Mouse (Mus musculus) myocyte (in vitro differentiated cells): ENCODE measurements around the gene Psmd5.

Experiments
- CEBPB ChIP-seq: IDR thresholded peaks from 2 replicates; pipeline ENCODE4 v1.6.1; 2011; ENCODE audit warnings: mild to moderate bottlenecking, moderate library complexity; ENCODE audit not compliant: poor library complexity, insufficient read depth, severe bottlenecking
- E2F4 ChIP-seq: IDR thresholded peaks from one replicate; pipeline ENCODE4 v1.6.1; 2011; ENCODE audit warnings: mild to moderate bottlenecking, control low read depth, moderate library complexity; ENCODE audit not compliant: insufficient read depth
- MAX ChIP-seq: IDR thresholded peaks from one replicate; pipeline ENCODE4 v1.6.1; 2011; ENCODE audit warnings: low read depth, mild to moderate bottlenecking, control low read depth
- MYOD1 ChIP-seq, 3 experiments: IDR thresholded peaks; one replicate each; pipeline ENCODE4 v1.6.1; 2011; ENCODE audit warnings: control low read depth in 2 of 3, low read depth in 2 of 3, mild to moderate bottlenecking in 2 of 3, moderate library complexity in 1 of 3; ENCODE audit not compliant: insufficient read length in 2 of 3, control insufficient read depth in 1 of 3
- MYOG ChIP-seq, 3 experiments: IDR thresholded peaks; one replicate each; pipeline ENCODE4 v1.6.1; 2011; ENCODE audit warnings: control low read depth in 2 of 3, low read depth in 2 of 3, mild to moderate bottlenecking in 2 of 3; ENCODE audit not compliant: insufficient read length in 2 of 3, control insufficient read depth in 1 of 3, insufficient read depth in 1 of 3
- POLR2A ChIP-seq: IDR thresholded peaks from one replicate; pipeline ENCODE4 v1.6.1; 2011; ENCODE audit warnings: low read depth, mild to moderate bottlenecking, control low read depth, moderate library complexity; ENCODE audit not compliant: insufficient read length
- POLR2AphosphoS2 ChIP-seq: IDR thresholded peaks from one replicate; pipeline ENCODE4 v1.6.1; 2011; ENCODE audit warnings: low read depth, control low read depth; ENCODE audit not compliant: insufficient read length
- REST ChIP-seq: IDR thresholded peaks from one replicate; pipeline ENCODE4 v1.6.1; 2011; ENCODE audit warnings: mild to moderate bottlenecking, control low read depth, moderate library complexity; ENCODE audit not compliant: insufficient read depth, insufficient read length
- SRF ChIP-seq: IDR thresholded peaks from one replicate; pipeline ENCODE4 v1.6.1; 2011; ENCODE audit warnings: low read depth; ENCODE audit not compliant: control insufficient read depth, insufficient read length
- TCF12 ChIP-seq: IDR thresholded peaks from one replicate; pipeline ENCODE4 v1.6.1; 2011; ENCODE audit warnings: mild to moderate bottlenecking, control low read depth; ENCODE audit not compliant: poor library complexity, insufficient read depth, severe bottlenecking
- TCF3 ChIP-seq: IDR thresholded peaks from one replicate; pipeline ENCODE4 v1.6.1; 2011; ENCODE audit warnings: low read depth, control low read depth; ENCODE audit not compliant: insufficient read length
- USF1 ChIP-seq: IDR thresholded peaks from one replicate; pipeline ENCODE4 v1.6.1; 2011; ENCODE audit warnings: low read depth, mild to moderate bottlenecking, control low read depth, moderate library complexity

DNA sequence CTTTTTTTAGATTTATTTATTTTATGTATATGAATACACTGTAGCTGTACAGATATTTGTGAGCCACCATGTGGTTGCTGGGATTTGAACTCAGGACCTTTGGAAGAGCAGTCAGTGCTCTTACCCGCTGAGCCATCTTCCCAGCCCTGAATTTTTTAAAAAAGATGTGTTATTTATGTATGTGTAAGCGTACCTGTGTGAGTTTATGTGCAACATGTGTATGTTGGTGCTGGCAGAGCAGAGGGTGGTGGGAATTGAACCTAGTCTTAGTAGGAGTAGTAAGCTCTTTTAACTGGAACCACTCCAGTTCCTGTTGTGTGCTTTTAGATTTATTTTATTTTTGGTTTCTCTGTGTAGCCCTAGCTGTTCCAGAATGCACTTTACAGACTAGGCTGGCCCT lies 70.6 kb downstream of the Psmd5 start:
- TF ChIP-seq POLR2A (no peak), MAX (no peak), USF1 (no peak), TCF12 (no peak), TCF3 (no peak), MYOG (IDR thresholded peaks at IDR 0.05; ENCODE audit: control insufficient read depth in 1 of 3, insufficient read depth in 1 of 3, insufficient read length in 2 of 3, low read depth in 2 of 3) (no peak), MYOD1 (IDR thresholded peaks at IDR 0.05; ENCODE audit: control insufficient read depth in 1 of 3, insufficient read length in 2 of 3, low read depth in 2 of 3) (no peak), CEBPB (no peak), E2F4 (no peak), POLR2AphosphoS2 (no peak), SRF (no peak), REST (no peak)
